Mouse (Mus musculus) T-helper 1 cell (primary cell): ENCODE measurements around the gene Tnnc1.

ENCODE experiments used
- in situ Hi-C: fragments of 300-600 bp; cut with MboI, MseI; formaldehyde crosslinking; loops from one replicate; pipeline ENCODE4 v1.15.1; 2025; ENCODE audit warnings: high pct_unique_total_duplicates

The Tnnc1 gene

GRCm38 (mm10) chr14:31252091-31252490 lies 44.0 kb downstream of the Tnnc1 start:
- in situ Hi-C loops, result no loop called here

GRCm38 (mm10) chr14:31258476-31259050 lies 50.5 kb downstream of the Tnnc1 start:
- in situ Hi-C loops, result no loop called here

GRCm38 (mm10) chr14:31260374-31260773 lies 52.3 kb downstream of the Tnnc1 start:
- in situ Hi-C loops, result no loop called here

DNA sequence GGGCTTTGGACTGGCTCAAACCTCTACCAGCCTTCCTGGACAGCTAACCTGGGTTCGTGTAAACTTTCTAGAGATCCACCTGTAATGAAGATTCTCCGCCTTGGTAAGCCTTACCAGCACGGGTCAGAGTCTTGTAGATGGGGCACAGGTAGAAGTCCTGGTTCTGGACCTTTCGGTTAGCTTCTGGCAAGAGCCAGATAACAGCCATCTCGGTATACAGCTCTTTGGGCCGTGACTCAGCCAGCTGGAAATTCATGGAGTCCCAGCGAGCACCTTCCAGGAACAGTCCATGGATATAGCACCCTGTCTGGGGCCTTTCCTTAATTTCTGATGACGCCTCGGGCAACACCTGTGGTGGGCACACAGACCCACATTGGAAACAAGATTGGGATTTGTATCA lies 52.8 kb downstream of the Tnnc1 start:
- in situ Hi-C loops, result no loop called here
